Mouse (Mus musculus) ES-E14 (cell line): ENCODE results near the gene Apol7c.

Source experiments
- HCFC1 ChIP-seq: IDR thresholded peaks from 2 replicates; pipeline ENCODE4 v1.6.1; 2012; ENCODE audit warnings: low read length, inconsistent platforms, borderline replicate concordance; ENCODE audit not compliant: insufficient read depth
- ZC3H11A ChIP-seq: IDR thresholded peaks from 2 replicates; pipeline ENCODE4 v1.6.1; 2012; ENCODE audit warnings: low read depth, mild to moderate bottlenecking, inconsistent platforms, low read length, borderline replicate concordance
- ZNF384 ChIP-seq: IDR thresholded peaks from 2 replicates; pipeline ENCODE4 v1.6.1; 2012; ENCODE audit warnings: low read depth, low read length, inconsistent platforms

- TF ChIP-seq HCFC1 (no peak), ZC3H11A (no peak), ZNF384 (no peak)
Measured at GRCm38 (mm10) chr15:77579311-77579710, 46.2 kb upstream of the Apol7c start.
